Mouse (Mus musculus) midbrain, embryonic 11.5 days (tissue): ENCODE results near the gene Tdrd12. TPM values are rescaled to one million over a fixed set of nuclear protein-coding genes. Genes with fewer than 3 reads are reported as not detected.
"Not testable (repeated sequence)": the region's sequence is repeated elsewhere in the genome, so short reads cannot be mapped to it uniquely, and the experiment has no call there.

Source experiments
- ATAC-seq: fragments of 200-750 bp; cut with Nextera tagmentation; 2 replicates; pipeline ENCODE4 v1.8.0; 2017; ENCODE audit warnings: moderate TSS enrichment, moderate library complexity; ENCODE audit not compliant: low FRiP score
- DNase-seq: peaks from one replicate; pipeline ENCODE4 v3.0.0; 2015; ENCODE audit warnings: low spot score; ENCODE audit errors: missing footprints
- H3K27ac ChIP-seq: fragments of 300-500 bp; sonication (generic); 2 replicates; pipeline ENCODE4 v1.5.1; 2014; ENCODE audit warnings: low read depth, low read length
- H3K27me3 ChIP-seq: fragments of 300-500 bp; sonication (generic); 2 replicates; pipeline ENCODE4 v1.6.1; 2014; ENCODE audit warnings: mild to moderate bottlenecking, low read length, moderate library complexity, mixed read lengths; ENCODE audit not compliant: control insufficient read depth, insufficient read depth
- H3K36me3 ChIP-seq: fragments of 300-500 bp; sonication (generic); 2 replicates; pipeline ENCODE4 v1.6.1; 2014; ENCODE audit warnings: mild to moderate bottlenecking, low read length, moderate library complexity, mixed read lengths; ENCODE audit not compliant: control insufficient read depth, insufficient read depth
- H3K4me1 ChIP-seq: fragments of 300-500 bp; sonication (generic); 2 replicates; pipeline ENCODE4 v1.6.1; 2014; ENCODE audit warnings: low read length; ENCODE audit not compliant: control insufficient read depth, insufficient read depth
- H3K4me2 ChIP-seq: fragments of 300-500 bp; sonication (generic); 2 replicates; pipeline ENCODE4 v1.6.1; 2014; ENCODE audit warnings: mild to moderate bottlenecking, moderate library complexity
- H3K4me3 ChIP-seq: fragments of 300-500 bp; sonication (generic); 2 replicates; pipeline ENCODE4 v1.5.1; 2014; ENCODE audit warnings: low read depth, low read length
- H3K9ac ChIP-seq: fragments of 300-500 bp; sonication (generic); 2 replicates; pipeline ENCODE4 v1.6.1; 2014; ENCODE audit warnings: low read length
- H3K9me3 ChIP-seq: fragments of 300-500 bp; sonication (generic); 2 replicates; pipeline ENCODE4 v1.6.1; 2016; ENCODE audit warnings: low read length; ENCODE audit not compliant: control insufficient read depth
- WGBS: fragments of 180-500 bp; shearing (Covaris S2); extraction: QIAGEN DNeasy Blood & Tissue Kit; methylation state at CpG from one replicate; pipeline ENCODE4 v1.1.7; 2014; 5-methylcytosine and 5-hydroxymethylcytosine counted together
- polyA plus RNA-seq: library from polyadenylated mRNA; unstranded; fragments of >200 nt; fragmentation: Nextera tagmentation; extraction: Ambion mirVana; gene quantifications from 2 replicates; pipeline ENCODE4 v1.2.1, GENCODE M21; 2014

Gene Tdrd12
- polyA plus RNA-seq, 1 experiment from 2014 or later: 0.11 TPM

GRCm38 (mm10) chr7:35530544-35530943 lies 7.0 kb downstream of the Tdrd12 start:
- H3K4me2 ChIP-seq, H3K36me3 ChIP-seq, H3K27ac ChIP-seq, H3K4me3 ChIP-seq, ATAC-seq, H3K27me3 ChIP-seq, DNase-seq, H3K9me3 ChIP-seq, H3K4me1 ChIP-seq, H3K9ac ChIP-seq: not testable (repeated sequence)
- 53% methylated on average over 1 of the region's 1 CpGs for WGBS

GRCm38 (mm10) chr7:35530026-35530425 lies 7.5 kb downstream of the Tdrd12 start:
- no peaks in the 10 kb centered on the region for H3K9me3 ChIP-seq
- WGBS: 69% methylated on average over 3 of the region's 3 CpGs

GRCm38 (mm10) chr7:35526795-35527194 lies 10.8 kb downstream of the Tdrd12 start:
- DNase-seq (no peak), ATAC-seq (no peak)
- no peaks in the 10 kb centered on the region for H3K9me3 ChIP-seq
- H3K27ac ChIP-seq: no peak overlapping the region
- 92% methylated on average over 2 of the region's 2 CpGs for WGBS
- H3K4me2 ChIP-seq: no peak overlapping the region
- no peaks in the 10 kb centered on the region for H3K36me3 ChIP-seq
- no peaks in the 10 kb centered on the region for H3K27me3 ChIP-seq
- H3K4me1 ChIP-seq: no peaks in the 10 kb centered on the region
- H3K9ac ChIP-seq: no peak overlapping the region
- no peak overlapping the region for H3K4me3 ChIP-seq

More at GRCm38 (mm10) chr7:35530026-35530425, 7.5 kb downstream of the Tdrd12 start:
- no peaks in the 10 kb centered on the region for H3K4me1 ChIP-seq
- ATAC-seq (no peak), DNase-seq (no peak)
- no peak overlapping the region for H3K9ac ChIP-seq
- H3K27ac ChIP-seq: no peak overlapping the region
- no peaks in the 10 kb centered on the region for H3K27me3 ChIP-seq
- no peaks in the 10 kb centered on the region for H3K36me3 ChIP-seq
- no peak overlapping the region for H3K4me2 ChIP-seq
- H3K4me3 ChIP-seq: no peak overlapping the region

DNA sequence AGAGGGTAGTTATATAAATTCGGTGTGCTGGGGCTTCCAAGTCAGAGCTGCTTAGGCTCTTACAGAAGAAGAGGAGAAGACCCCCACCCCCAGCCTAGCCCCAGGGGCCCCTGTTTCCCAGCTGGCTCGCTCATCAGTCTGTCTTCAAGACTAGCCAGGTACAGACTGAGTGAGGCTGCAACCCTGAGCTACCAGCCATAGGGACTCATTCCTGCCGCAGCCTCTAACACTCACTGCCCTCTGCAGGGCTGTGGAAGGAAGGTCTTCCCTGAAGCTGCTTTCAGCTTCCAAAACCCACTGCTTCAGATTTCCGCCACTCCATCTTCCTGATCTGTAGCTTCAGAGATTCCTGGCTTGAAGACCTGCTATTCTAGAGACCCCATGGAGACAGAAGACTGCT lies 35.5 kb downstream of the Tdrd12 start:
- no peak for DNase-seq
- Histone ChIP-seq H3K4me2 (no peak overlapping the region), H3K9ac (no peak overlapping the region), H3K27me3 (no peaks in the 10 kb centered on the region), H3K36me3 (no peaks in the 10 kb centered on the region), H3K9me3 (no peaks in the 10 kb centered on the region), H3K4me3 (no peak overlapping the region), H3K4me1 (no peaks in the 10 kb centered on the region), H3K27ac (no peak overlapping the region)
- no peak for ATAC-seq
- 23% methylated on average over 4 of the region's 4 CpGs for WGBS

DNA sequence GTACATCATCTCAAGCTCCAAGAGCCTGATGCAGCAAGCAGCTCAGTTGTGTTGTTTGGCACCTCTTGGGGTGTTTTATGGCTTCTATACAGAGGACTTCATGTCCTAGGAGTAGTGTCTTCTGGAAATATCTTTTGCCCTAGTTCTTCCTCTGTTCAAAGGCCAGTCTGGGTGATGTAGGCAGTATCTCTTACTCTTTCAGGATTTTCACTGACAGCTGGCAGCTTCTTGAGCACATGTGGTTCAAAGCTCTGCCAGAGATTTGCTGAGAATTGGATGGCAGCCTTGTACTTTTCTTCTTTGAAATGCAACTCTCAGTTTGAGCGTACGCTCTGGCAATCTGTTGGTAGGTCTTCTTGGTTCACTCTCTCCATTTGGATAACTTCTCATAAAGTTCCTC lies 40.0 kb downstream of the Tdrd12 start:
- Histone ChIP-seq H3K4me1 (no peaks in the 10 kb centered on the region), H3K9me3 (no peaks in the 10 kb centered on the region), H3K36me3 (no peaks in the 10 kb centered on the region), H3K27ac (no peak overlapping the region), H3K27me3 (no peaks in the 10 kb centered on the region), H3K9ac (no peak overlapping the region), H3K4me2 (no peak overlapping the region), H3K4me3 (no peak overlapping the region)
- DNase-seq: no peak
- 95% methylated on average over 2 of the region's 2 CpGs for whole genome bisulfite sequencing
- ATAC-seq: no peak

GRCm38 (mm10) chr7:35491005-35491404 lies 46.5 kb downstream of the Tdrd12 start:
- no peaks in the 10 kb centered on the region for H3K27me3 ChIP-seq
- H3K27ac ChIP-seq: no peak overlapping the region
- H3K36me3 ChIP-seq: no peaks in the 10 kb centered on the region
- H3K4me3 ChIP-seq: no peak overlapping the region
- WGBS: 80% methylated on average over 1 of the region's 1 CpGs
- DNase-seq (no peak), ATAC-seq (no peak)
- H3K9ac ChIP-seq: no peak overlapping the region
- H3K4me1 ChIP-seq: no peaks in the 10 kb centered on the region
- H3K9me3 ChIP-seq: no peaks in the 10 kb centered on the region
- no peak overlapping the region for H3K4me2 ChIP-seq

- Histone ChIP-seq H3K9ac (no peak overlapping the region), H3K27me3 (no peaks in the 10 kb centered on the region), H3K36me3 (no peaks in the 10 kb centered on the region), H3K9me3 (no peaks in the 10 kb centered on the region), H3K4me3 (no peak overlapping the region), H3K4me2 (no peak overlapping the region), H3K4me1 (no peaks in the 10 kb centered on the region), H3K27ac (no peak overlapping the region)
- ATAC-seq: no peak
- no peak for DNase-seq
- 89% methylated on average over 2 of the region's 2 CpGs for WGBS
Observed at GRCm38 (mm10) chr7:35490186-35490585, 47.4 kb downstream of the Tdrd12 start.

DNA sequence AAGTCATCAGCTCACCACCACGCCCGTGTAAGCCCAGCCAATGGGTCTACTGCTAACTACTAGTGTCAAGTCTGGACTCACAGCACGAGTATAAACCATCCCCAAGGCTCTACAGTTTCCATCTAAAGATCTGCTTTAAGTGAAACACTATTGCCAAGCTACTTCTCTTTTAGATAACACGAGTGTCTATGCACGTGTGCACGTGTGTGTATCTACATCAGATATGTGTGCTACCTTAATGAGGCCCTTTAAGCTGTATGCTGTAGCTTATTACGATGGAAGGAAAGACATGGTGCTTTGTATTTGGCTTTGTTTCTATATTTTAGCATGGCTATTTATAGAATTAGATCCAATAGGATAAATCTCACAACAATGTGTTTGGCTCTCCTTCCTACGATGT lies 51.0 kb downstream of the Tdrd12 start:
- Histone ChIP-seq H3K36me3 (no peaks in the 10 kb centered on the region), H3K9me3 (no peaks in the 10 kb centered on the region), H3K27me3 (no peaks in the 10 kb centered on the region), H3K4me2 (no peak overlapping the region), H3K9ac (no peak overlapping the region), H3K27ac (no peak overlapping the region), H3K4me1 (no peaks in the 10 kb centered on the region), H3K4me3 (no peak overlapping the region)
- DNase-seq: no peak
- ATAC-seq: no peak
- 88% methylated on average over 8 of the region's 8 CpGs for WGBS

GRCm38 (mm10) chr7:35485126-35485525 lies 52.4 kb downstream of the Tdrd12 start:
- H3K36me3 ChIP-seq: no peaks in the 10 kb centered on the region
- no peak overlapping the region for H3K27ac ChIP-seq
- H3K9me3 ChIP-seq: no peaks in the 10 kb centered on the region
- no peak for ATAC-seq
- no peak overlapping the region for H3K9ac ChIP-seq
- DNase-seq: no peak
- WGBS: 72% methylated on average over 2 of the region's 2 CpGs
- H3K4me2 ChIP-seq: no peak overlapping the region
- no peak overlapping the region for H3K4me3 ChIP-seq
- H3K4me1 ChIP-seq: no peaks in the 10 kb centered on the region
- H3K27me3 ChIP-seq: no peaks in the 10 kb centered on the region

- DNase-seq (no peak), ATAC-seq (no peak)
- Histone ChIP-seq H3K27me3 (no peaks in the 10 kb centered on the region), H3K27ac (no peak overlapping the region), H3K4me2 (no peak overlapping the region), H3K4me3 (no peak overlapping the region), H3K4me1 (no peaks in the 10 kb centered on the region), H3K9ac (no peak overlapping the region), H3K36me3 (no peaks in the 10 kb centered on the region), H3K9me3 (no peaks in the 10 kb centered on the region)
- WGBS: 83% methylated on average over 2 of the region's 2 CpGs
Observed at GRCm38 (mm10) chr7:35476457-35476856, 61.1 kb downstream of the Tdrd12 start.
